Mouse (Mus musculus) embryonic facial prominence, embryonic 11.5 days (tissue): ENCODE results near the gene Il18bp. TPM values are rescaled to one million over a fixed set of nuclear protein-coding genes. Genes with fewer than 3 reads are reported as not detected.
"Not testable (repeated sequence)": the region's sequence is repeated elsewhere in the genome, so short reads cannot be mapped to it uniquely, and the experiment has no call there.

Experiments used
- ATAC-seq: fragments of 200-750 bp; cut with Nextera tagmentation; replicated peaks from 2 replicates; pipeline ENCODE4 v1.8.0; 2017; ENCODE audit warnings: low read depth; ENCODE audit not compliant: insufficient number of reproducible peaks, low FRiP score, low TSS enrichment
- DNase-seq: peaks from one replicate; pipeline ENCODE4 v3.0.0-alpha.2; 2015; ENCODE audit warnings: low spot score
- H3K27ac ChIP-seq: fragments of 300-500 bp; sonication (generic); replicated peaks from 2 replicates; pipeline ENCODE4 v1.5.1; 2014; ENCODE audit warnings: mild to moderate bottlenecking, low read depth, low read length, control low read depth
- H3K27me3 ChIP-seq: fragments of 300-500 bp; sonication (generic); 2 replicates; pipeline ENCODE4 v1.6.1; 2014; ENCODE audit warnings: mild to moderate bottlenecking, low read length, moderate library complexity, mixed read lengths; ENCODE audit not compliant: control insufficient read depth, insufficient read depth
- H3K36me3 ChIP-seq: fragments of 300-500 bp; sonication (generic); replicated peaks from 2 replicates; pipeline ENCODE4 v1.6.1; 2014; ENCODE audit warnings: low read depth, mild to moderate bottlenecking, low read length, moderate library complexity, mixed read lengths; ENCODE audit not compliant: control insufficient read depth, insufficient read depth
- H3K4me1 ChIP-seq: fragments of 300-500 bp; sonication (generic); 2 replicates; pipeline ENCODE4 v1.6.1; 2014; ENCODE audit warnings: low read length, mixed read lengths; ENCODE audit not compliant: control insufficient read depth, insufficient read depth
- H3K4me2 ChIP-seq: fragments of 300-500 bp; sonication (generic); 2 replicates; pipeline ENCODE4 v1.6.1; 2014; ENCODE audit warnings: low read depth, mild to moderate bottlenecking, control low read depth, low read length, moderate library complexity
- H3K4me3 ChIP-seq: fragments of 300-500 bp; sonication (generic); 2 replicates; pipeline ENCODE4 v1.5.1; 2014; ENCODE audit warnings: low read depth, low read length, control low read depth
- H3K9ac ChIP-seq: fragments of 300-500 bp; sonication (generic); replicated peaks from 2 replicates; pipeline ENCODE4 v1.6.1; 2014; ENCODE audit warnings: mild to moderate bottlenecking, control low read depth, low read length
- H3K9me3 ChIP-seq: fragments of 300-500 bp; sonication (generic); replicated peaks from 2 replicates; pipeline ENCODE4 v1.6.1; 2016; ENCODE audit warnings: mild to moderate bottlenecking, low read length, inconsistent platforms, mixed read lengths; ENCODE audit not compliant: control insufficient read depth
- WGBS: fragments of 180-500 bp; shearing (Covaris S2); extraction: QIAGEN DNeasy Blood & Tissue Kit; methylation state at CpG from one replicate; pipeline ENCODE4 v1.1.7; 2014; 5-methylcytosine and 5-hydroxymethylcytosine counted together
- polyA plus RNA-seq: library from polyadenylated mRNA; unstranded; fragments of >200 nt; fragmentation: Nextera tagmentation; extraction: Ambion mirVana; gene quantifications from 2 replicates; pipeline ENCODE4 v1.2.1, GENCODE M21; 2014

Il18bp gene
- polyA plus RNA-seq, 1 experiment from 2014 or later, result 1.6 TPM

GRCm38 (mm10) chr7:102042314-102042713, 23.8 kb upstream of the Il18bp start:
- 89% methylated on average over 2 of the region's 2 CpGs for WGBS
- H3K4me3 ChIP-seq, result no peak overlapping the region
- H3K4me2 ChIP-seq, result no peak overlapping the region
- H3K9ac ChIP-seq, result no peak overlapping the region
- H3K4me1 ChIP-seq, result no peaks in the 10 kb centered on the region
- H3K36me3 ChIP-seq, result peaks cover 9% of the 10 kb centered on the region
- no peak for ATAC-seq
- H3K9me3 ChIP-seq, result no peaks in the 10 kb centered on the region
- no peak overlapping the region for H3K27ac ChIP-seq
- no peak for DNase-seq
- H3K27me3 ChIP-seq, result no peaks in the 10 kb centered on the region

GRCm38 (mm10) chr7:102037318-102037717, 18.8 kb upstream of the Il18bp start:
- DNase-seq, result no peak
- no peak overlapping the region for H3K4me2 ChIP-seq
- H3K4me1 ChIP-seq, result no peaks in the 10 kb centered on the region
- H3K9ac ChIP-seq, result no peak overlapping the region
- no peak for ATAC-seq
- H3K27ac ChIP-seq, result no peak overlapping the region
- peaks cover 16% of the 10 kb centered on the region for H3K36me3 ChIP-seq
- H3K4me3 ChIP-seq, result no peak overlapping the region
- no peaks in the 10 kb centered on the region for H3K9me3 ChIP-seq
- 93% methylated on average over 3 of the region's 3 CpGs for WGBS
- no peaks in the 10 kb centered on the region for H3K27me3 ChIP-seq

- DNase-seq (no peak), ATAC-seq (no peak)
- 93% methylated on average over 2 of the region's 2 CpGs for WGBS
- H3K4me2 ChIP-seq, result no peak overlapping the region
- no peaks in the 10 kb centered on the region for H3K4me1 ChIP-seq
- H3K36me3 ChIP-seq, result peaks cover 15% of the 10 kb centered on the region
- H3K9ac ChIP-seq, result no peak overlapping the region
- no peak overlapping the region for H3K27ac ChIP-seq
- H3K4me3 ChIP-seq, result no peak overlapping the region
- H3K9me3 ChIP-seq, result no peaks in the 10 kb centered on the region
- H3K27me3 ChIP-seq, result no peaks in the 10 kb centered on the region
Observed at GRCm38 (mm10) chr7:102035534-102035933, 17.0 kb upstream of the Il18bp start.

- no peak overlapping the region for H3K27ac ChIP-seq
- 93% methylated on average over 1 of the region's 1 CpGs for WGBS
- H3K9ac ChIP-seq, result no peak overlapping the region
Observed at GRCm38 (mm10) chr7:102034904-102035303, 16.4 kb upstream of the Il18bp start.

GRCm38 (mm10) chr7:102025187-102026119, 7.0 kb upstream of the Il18bp start:
- Histone ChIP-seq H3K4me2 (no peak overlapping the region), H3K9me3 (no peaks in the 10 kb centered on the region), H3K27ac (no peak overlapping the region), H3K9ac (no peak overlapping the region), H3K27me3 (no peaks in the 10 kb centered on the region), H3K36me3 (peaks cover 8% of the 10 kb centered on the region), H3K4me3 (no peak overlapping the region), H3K4me1 (no peaks in the 10 kb centered on the region)
- DNase-seq (no peak), ATAC-seq (no peak)
- 86% methylated on average over 2 of the region's 2 CpGs for WGBS

More at GRCm38 (mm10) chr7:102034904-102035303, 16.4 kb upstream of the Il18bp start:
- no peak for DNase-seq
- Histone ChIP-seq H3K4me2 (no peak overlapping the region), H3K4me1 (no peaks in the 10 kb centered on the region), H3K4me3 (no peak overlapping the region), H3K27me3 (no peaks in the 10 kb centered on the region), H3K9me3 (no peaks in the 10 kb centered on the region), H3K36me3 (peaks cover 15% of the 10 kb centered on the region)
- ATAC-seq, result no peak

- H3K4me1 ChIP-seq, result no peaks in the 10 kb centered on the region
- H3K9ac ChIP-seq, result no peak overlapping the region
- DNase-seq (no peak), ATAC-seq (no peak)
- H3K4me2 ChIP-seq, result no peak overlapping the region
- H3K27ac ChIP-seq, result no peak overlapping the region
- H3K36me3 ChIP-seq, result peaks cover 10% of the 10 kb centered on the region
- 92% methylated on average over 9 of the region's 9 CpGs for WGBS
- no peaks in the 10 kb centered on the region for H3K9me3 ChIP-seq
- no peaks in the 10 kb centered on the region for H3K27me3 ChIP-seq
- no peak overlapping the region for H3K4me3 ChIP-seq
Observed at GRCm38 (mm10) chr7:102023821-102024220, 5.3 kb upstream of the Il18bp start.

- H3K4me3 ChIP-seq, H3K27ac ChIP-seq, H3K4me2 ChIP-seq, DNase-seq, H3K4me1 ChIP-seq, H3K9me3 ChIP-seq, H3K9ac ChIP-seq, H3K27me3 ChIP-seq, ATAC-seq: not testable (repeated sequence)
- peaks cover 10% of the 10 kb centered on the region for H3K36me3 ChIP-seq
- 97% methylated on average over 2 of the region's 2 CpGs for WGBS
Observed at GRCm38 (mm10) chr7:102020934-102021333, 2.4 kb upstream of the Il18bp start.

- Histone ChIP-seq H3K27me3 (no peaks in the 10 kb centered on the region), H3K4me2 (no peak overlapping the region), H3K4me3 (no peak overlapping the region), H3K9ac (no peak overlapping the region), H3K36me3 (peaks cover 16% of the 10 kb centered on the region), H3K27ac (no peak overlapping the region), H3K4me1 (no peaks in the 10 kb centered on the region), H3K9me3 (no peaks in the 10 kb centered on the region)
- DNase-seq (no peak), ATAC-seq (no peak)
- 73% methylated on average over 3 of the region's 3 CpGs for WGBS
Observed at GRCm38 (mm10) chr7:102019362-102019761, 872 bp upstream of the Il18bp start.
